Mouse (Mus musculus) layer of hippocampus, postnatal 14 days (tissue): ENCODE measurements around the gene Timm44. TPM values are rescaled to one million over a fixed set of nuclear protein-coding genes. Genes with fewer than 3 reads are reported as not detected.
"Not testable (repeated sequence)": the region's sequence is repeated elsewhere in the genome, so short reads cannot be mapped to it uniquely, and the experiment has no call there.

Experiments
- DNase-seq, 2 experiments: peaks; one replicate each; pipeline ENCODE4 v3.0.0; 2021 to 2022; ENCODE audit warnings: low spot score in 2 of 2, mixed read lengths in 1 of 2
- total RNA-seq, 2 experiments: library from RNA; stranded (reverse); gene quantifications; 2 replicates each; pipeline ENCODE4 v1.2.3; 2021

The Timm44 gene
- total RNA-seq, 2 experiments from 2014 or later = 69.2 to 70.7 TPM

- DNase-seq = no peak
These were observed 10.4 kb downstream of the Timm44 start for GRCm38 (mm10) chr8:4265160-4265914.

GRCm38 (mm10) chr8:4263105-4263791, 12.5 kb downstream of the Timm44 start:
- no peak for DNase-seq

- no peak for DNase-seq
These were observed 15.9 kb downstream of the Timm44 start for GRCm38 (mm10) chr8:4259805-4260170.

GRCm38 (mm10) chr8:4259125-4259804, 16.4 kb downstream of the Timm44 start, which contains the start of gene Ctxn1:
TSS of gene Ctxn1 (minus strand) at chr8:4259274.
- DNase-seq = peak; percentile 87 to 94

- no peak for DNase-seq
These were observed 17.0 kb downstream of the Timm44 start for GRCm38 (mm10) chr8:4258678-4259077.

GRCm38 (mm10) chr8:4258233-4258632, 17.5 kb downstream of the Timm44 start:
- peak; percentile 87 to 89 for DNase-seq

- no peak for DNase-seq
These were observed 18.4 kb downstream of the Timm44 start for GRCm38 (mm10) chr8:4257350-4257749.

- DNase-seq = peak in 1 of 2 experiments; percentile 87
These were observed 18.8 kb downstream of the Timm44 start for GRCm38 (mm10) chr8:4256911-4257310.

- DNase-seq = not testable (repeated sequence)
These were observed 20.2 kb downstream of the Timm44 start for GRCm38 (mm10) chr8:4255471-4255870.

- DNase-seq = peak in 1 of 2 experiments; percentile 82
These were observed 21.7 kb downstream of the Timm44 start for GRCm38 (mm10) chr8:4254001-4254400.

GRCm38 (mm10) chr8:4252934-4253841, 22.5 kb downstream of the Timm44 start, which contains the start of gene Snapc2:
TSS of gene Snapc2 (plus strand) at chr8:4253080.
- DNase-seq = peak; percentile 93 to 95

- DNase-seq = no peak
These were observed 23.5 kb downstream of the Timm44 start for GRCm38 (mm10) chr8:4252116-4252760.

- peak; percentile 82 to 89 for DNase-seq
These were observed 25.3 kb downstream of the Timm44 start for GRCm38 (mm10) chr8:4250306-4250970.

GRCm38 (mm10) chr8:4249213-4249612, 26.5 kb downstream of the Timm44 start:
- DNase-seq = no peak

GRCm38 (mm10) chr8:4247951-4248540, 27.7 kb downstream of the Timm44 start, which contains the start of gene Tgfbr3l:
TSS of gene Tgfbr3l (plus strand) at chr8:4248214.
- no peak for DNase-seq

- no peak for DNase-seq
These were observed 28.5 kb downstream of the Timm44 start for GRCm38 (mm10) chr8:4247241-4247640.

GRCm38 (mm10) chr8:4245737-4246136, 30.0 kb downstream of the Timm44 start:
- DNase-seq = no peak

GRCm38 (mm10) chr8:4245061-4245460, 30.7 kb downstream of the Timm44 start:
- DNase-seq = no peak
